Mouse (Mus musculus) frontal cortex, postnatal 36 days (tissue): Measurements from ENCODE around the gene Sp2.
A peak's percentile ranks its signal among the peaks of the same experiment; 100 is the strongest.

Experiments used
- DNase-seq, 2 experiments: peaks; one replicate each; pipeline ENCODE4 v3.0.0; 2022; ENCODE audit warnings: low spot score in 2 of 2

Gene Sp2

DNA sequence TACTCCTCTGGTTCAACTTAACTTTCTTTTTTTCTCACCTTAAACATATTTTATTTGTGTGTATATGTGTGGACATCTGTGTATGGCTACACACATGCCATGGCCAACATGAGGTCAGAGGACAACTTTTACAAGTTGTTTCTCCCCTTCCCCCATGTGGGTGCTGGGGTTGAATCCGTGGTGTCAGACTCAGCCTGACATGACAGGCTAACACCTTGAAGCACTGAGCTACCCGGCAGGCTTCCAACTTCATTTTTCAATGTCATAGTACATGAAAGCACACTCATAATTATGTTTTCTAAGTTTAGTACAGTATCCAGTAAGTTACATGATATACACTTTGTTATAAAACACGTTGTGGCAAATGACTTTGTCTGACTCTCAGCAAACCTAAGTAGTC, 12.4 kb downstream of the Sp2 start:
- no peak for DNase-seq

DNA sequence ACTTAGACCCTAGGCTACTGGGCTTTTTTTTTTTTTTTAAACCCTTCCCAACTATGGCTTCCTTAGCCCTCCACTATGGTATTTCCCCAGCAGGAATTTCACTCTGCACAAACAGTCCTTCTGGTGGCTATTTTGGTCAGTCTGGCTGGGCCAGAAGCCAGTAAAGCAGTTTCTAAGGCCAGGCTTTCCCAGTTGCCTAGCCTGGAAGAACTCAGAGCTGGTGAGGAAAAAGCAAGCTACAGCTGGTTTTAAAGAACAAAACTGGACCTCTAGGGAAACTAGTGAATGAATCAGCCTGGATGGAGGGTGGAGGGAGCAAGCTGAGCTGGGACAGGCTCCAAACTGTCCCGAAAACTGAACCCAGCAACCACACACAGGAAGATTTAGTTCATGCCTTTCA, 13.0 kb downstream of the Sp2 start:
- DNase-seq = peak; percentile 35 to 57

DNA sequence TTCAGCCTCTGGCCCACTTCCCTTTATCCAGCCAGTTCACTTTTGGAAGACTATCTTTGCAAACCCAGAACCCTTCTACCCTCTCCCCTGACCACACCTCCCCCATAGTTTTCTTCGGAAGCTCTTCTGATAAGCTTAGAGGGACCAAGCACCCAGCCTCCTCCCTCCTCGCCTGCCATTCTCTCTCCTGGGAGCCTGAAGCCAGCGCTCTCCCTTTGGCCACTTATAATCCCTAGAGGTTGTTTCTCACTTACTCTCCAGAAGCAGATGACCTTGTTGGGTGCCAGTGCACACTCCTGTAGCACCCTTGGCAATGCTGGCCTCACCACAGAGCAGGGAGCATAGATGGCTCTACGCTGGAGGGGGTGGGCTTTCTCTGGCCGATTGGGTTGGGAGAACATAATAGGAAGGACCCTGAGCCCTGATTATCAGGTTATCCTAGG, 13.5 kb downstream of the Sp2 start:
- DNase-seq = no peak

DNA sequence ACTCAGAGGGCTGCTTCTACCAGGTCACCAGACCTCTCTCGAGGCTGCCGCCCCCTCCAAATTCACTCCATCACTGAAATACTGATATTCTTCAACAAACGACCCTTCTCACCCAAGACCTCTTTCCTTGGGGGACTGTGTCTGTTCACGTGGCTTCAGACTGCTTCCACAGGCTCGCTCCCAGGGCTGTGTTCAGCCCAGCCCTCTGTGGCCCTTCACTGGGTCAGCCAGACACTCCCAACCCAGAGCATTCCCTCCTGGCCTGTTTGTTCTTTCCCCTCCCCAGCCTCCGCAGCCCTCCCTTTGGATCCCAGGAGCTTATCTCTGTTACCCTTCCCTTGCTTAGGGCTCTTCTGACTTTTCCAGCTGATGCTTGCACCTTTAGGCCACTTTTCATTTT, 14.3 kb downstream of the Sp2 start:
- DNase-seq = no peak

DNA sequence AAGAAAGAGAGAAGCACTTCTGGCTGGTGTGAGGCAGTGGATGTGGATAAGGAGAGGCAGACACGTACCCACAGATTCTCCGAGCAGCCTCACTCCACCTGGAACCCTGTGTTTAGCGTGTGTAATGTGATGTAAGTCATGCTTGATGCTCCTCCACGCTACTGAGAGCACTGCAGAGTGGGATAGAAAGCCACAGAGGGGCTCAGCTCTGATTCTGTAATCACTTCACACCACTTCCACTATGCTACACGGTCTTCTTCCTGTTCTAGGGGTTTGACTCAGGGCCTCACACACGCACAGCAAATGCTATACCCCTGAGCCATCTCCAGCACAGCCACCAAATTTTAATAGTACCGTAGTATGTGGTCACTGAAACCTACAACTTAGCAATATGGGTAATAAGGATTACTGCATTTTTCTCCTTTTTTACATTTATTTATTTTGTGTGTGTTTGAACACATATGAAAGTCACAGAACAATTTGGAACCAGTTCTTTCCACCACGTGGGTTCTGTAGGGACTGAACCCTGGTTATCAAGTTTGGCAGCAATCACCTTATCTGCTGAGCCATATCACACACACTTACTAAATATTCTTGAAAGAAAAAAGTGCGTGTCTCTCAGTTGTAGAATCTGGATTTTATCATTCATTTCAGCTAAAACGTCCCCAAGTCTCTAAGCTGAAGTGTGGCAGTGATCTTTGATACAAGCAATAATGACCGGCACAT, 15.1 kb downstream of the Sp2 start:
- no peak for DNase-seq

DNA sequence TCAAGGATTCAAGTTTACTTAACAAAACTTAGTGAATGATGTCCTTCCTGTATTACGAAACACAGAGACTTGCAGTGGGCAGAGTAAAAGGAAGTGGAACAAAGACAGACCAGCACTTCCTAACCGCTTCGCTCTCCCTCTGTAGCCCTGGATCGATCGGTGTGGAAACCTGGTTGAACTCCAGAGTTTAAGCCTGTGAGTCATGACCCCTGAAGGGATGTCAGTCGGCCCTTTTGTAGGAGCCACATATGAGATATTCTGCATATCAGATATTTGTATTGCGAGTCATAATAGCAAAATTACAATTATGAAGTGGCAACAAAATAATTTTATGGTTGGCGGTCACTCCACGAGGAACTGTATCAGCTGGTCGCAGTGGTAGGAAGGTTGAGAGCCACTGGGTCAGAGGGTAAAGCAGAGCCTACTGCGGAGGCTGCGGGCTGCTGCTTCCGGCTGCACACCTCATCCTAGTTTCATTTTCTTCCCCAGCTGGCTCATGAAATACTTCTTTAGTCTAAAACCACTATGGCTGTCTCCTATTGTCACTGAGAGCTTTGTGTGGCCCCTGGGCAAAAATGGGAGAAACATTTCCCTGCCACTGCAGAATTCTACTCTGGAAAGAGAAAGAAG, 15.7 kb downstream of the Sp2 start:
- no peak for DNase-seq

DNA sequence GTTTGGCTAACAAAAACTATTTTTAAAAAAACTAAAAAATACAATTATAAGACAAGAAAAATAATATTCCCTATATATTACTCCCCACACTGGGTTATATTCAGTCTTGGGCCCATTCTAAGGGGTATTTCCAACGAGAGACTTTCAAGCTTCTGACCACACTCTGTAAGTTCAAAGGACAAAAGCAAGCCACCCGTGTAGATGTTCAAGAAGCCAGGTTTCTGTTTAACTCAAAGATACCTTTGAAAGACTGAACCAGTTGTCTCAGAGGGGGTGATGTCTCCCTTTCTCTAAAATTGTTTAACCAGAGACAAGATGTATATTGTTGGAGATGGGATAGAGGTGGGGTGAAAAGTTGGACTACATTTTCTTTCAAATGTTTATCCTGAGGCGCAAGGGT, 16.6 kb downstream of the Sp2 start:
- no peak for DNase-seq

DNA sequence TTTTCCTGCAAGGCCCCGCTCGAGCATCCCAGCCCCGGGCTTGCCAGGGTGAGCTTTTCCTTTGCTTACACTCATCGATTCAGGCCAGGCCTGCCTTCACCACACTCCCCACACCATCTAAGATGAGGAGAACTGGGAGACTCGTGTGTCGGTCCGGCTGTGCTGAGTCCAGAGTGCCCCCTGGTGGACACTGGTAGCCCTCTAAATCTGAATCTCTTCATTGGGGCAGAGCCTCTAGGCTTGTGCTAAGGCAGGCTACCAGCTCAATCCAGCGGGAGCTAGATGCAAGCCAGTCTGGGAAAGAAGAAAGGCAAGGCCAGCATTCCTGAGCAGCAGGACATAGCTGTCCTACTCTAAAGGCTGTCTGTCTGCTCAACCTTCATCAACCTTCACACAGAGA, 19.2 kb downstream of the Sp2 start:
- DNase-seq = peak; percentile 87 to 91

DNA sequence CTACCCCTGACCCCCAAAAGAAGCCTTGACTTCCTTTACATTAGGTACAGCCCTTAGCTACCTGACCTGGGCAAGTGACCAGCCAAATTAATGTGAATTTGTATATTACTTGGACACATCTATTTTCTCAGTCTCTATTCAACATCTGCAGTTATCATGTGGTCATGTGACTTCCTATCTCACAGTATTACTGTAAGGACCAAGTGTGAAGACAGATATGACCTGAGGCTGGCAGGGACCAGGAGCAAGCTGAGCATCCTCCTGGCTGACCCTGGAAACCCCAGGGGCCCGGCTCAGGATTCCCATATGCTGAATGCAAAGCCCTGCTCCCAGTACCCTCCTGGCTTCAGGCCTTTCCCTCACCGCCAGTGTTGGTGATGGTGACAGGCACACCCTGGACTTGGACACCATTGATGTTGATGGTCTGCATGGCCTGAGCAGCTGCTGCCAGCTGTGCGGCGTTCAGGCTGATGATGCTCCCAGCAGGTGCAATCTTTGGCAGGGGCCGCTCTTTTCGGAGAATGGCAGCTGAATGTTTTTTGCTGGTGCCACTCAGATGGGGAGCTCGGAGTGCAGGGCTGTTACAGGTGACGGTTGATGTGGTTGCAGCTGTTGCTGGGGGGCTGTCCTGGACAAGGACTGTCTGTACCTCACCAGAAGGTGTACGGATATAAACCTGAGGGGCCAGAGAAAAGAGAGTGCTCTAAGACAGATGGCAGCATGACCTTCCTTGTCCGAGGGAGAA, 25.5 kb downstream of the Sp2 start:
- DNase-seq = no peak

DNA sequence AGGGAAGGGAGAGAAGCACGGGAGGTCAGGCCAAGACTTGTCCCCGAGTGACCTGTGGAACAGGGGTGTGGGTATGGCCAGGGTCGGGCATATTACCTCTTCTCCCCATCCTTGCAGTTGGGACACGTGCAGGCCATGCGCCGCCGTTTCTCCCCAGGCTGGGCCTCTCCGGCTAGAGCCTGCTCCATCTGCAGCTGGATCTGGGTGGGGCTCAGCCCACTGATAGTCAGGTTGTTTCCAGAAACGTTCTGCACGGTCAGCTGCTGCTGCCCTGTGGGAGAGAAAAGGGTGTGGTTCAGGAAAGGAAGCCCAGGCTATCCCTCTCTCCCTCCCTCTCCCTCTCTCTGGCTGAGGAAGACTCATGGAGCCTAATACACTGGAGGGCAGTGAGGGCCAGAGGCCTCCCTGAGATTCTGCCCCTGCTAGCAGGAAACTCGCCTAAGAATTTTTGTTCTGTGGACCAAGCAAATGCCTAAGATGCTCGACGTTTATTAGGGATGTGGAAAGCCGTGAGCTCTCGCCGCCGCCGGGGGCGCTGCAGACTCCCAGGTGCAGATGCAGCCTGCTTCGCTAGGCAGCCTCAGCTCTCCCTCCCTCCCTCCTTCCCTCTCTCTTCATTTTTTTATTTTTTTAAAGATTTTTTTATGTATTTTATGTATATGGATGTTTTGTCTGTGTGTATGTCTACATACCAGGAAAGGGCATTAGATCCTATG, 26.6 kb downstream of the Sp2 start:
- DNase-seq = no peak

DNA sequence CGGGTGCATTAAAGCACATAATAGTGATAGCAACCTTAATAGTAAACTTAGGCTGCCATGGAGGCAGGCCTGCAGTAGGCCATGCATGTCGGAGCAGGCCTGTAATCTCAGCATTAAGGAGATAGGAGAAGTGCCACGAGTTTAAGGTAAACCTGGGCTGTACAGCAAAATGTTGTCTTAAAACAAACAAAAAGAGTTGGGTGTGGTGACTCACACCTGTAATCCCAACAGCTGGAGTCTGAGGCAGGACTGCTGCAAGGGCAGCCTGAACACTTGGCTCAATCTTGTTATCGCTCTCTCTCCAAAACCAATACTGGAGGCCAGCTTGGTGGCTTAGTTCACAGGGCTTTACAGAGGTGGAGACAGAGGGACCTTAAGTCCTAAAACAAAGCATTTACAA, 27.7 kb downstream of the Sp2 start:
- DNase-seq = no peak

DNA sequence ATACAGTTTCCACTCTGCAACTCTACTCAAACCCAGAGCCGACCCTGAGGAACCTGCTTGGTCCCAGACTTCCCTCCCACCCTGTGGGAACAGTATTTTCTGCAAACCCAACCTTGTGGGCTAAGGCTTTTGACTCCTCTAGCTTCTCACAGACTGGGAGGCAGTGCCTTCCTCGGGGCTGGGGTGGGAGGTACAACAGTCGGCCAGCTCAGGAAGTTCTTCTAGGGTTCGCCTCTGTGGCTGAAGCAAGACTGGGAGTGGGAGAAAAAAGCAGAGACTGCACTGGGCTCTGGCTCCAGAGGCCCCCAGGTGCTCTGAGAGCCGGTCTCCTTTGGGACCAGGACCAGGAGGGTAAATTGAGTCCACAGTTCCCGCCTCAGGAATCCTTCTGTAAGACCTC, 29.9 kb downstream of the Sp2 start:
- no peak for DNase-seq

DNA sequence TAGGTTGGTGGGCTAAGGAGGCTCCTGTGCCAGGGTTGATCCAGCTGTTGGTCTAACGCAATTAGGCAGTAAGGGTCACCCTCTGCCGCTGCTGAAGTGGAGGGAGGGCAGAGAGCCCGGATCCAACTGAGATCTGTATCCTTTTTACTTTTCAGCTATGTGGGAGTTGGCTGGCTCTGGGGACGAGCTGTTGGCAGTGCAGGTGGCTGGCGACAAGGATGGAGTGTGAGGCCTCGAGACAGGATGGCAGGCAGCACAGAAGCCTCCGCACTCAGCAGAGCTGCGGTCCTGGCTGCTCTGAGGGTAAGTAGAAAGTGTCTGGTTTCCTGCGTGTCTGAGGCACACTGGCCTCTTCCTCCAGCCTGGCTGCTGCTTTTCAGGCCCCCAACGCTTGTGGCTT, 30.3 kb downstream of the Sp2 start:
- DNase-seq = peak in 1 of 2 experiments; percentile 30

DNA sequence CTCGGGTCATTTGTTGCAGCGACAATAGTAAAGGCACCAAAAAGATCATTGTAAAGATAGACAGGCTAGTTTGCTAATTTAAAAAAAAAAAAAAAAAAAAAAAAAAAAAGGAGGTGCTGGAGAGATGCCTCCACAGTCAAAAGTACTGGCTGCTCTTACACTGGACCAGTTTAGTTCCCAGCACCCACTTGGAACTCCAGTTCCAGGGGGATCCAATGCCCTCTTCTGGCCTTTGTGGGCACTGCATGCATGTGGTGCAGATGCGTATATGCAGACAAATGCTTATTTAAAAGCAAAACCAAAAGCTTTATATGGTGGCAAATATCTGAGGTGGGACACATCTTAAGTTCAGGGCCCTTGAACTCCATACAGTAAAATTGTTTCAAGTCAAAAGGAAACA, 32.0 kb downstream of the Sp2 start:
- DNase-seq = no peak

DNA sequence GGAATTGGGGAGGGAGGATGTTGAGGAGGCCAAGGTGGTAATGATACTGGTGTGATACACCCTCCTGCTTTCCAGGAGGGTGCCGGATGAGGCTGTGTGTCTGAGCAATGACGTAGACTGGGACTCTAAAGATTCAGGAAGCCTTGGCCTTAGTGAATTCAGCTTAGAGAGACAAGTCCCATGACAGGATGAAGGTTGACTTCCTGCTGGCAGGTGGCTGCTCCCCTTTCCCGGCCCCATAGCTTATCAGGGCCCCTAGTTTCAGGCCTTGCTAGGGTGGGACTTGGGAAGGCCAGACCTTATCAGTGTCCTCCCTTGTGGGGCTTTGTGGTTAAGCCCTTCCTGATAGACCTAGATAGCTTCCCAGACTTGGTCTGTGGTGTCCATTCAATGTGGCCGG, 34.9 kb downstream of the Sp2 start:
- no peak for DNase-seq

DNA sequence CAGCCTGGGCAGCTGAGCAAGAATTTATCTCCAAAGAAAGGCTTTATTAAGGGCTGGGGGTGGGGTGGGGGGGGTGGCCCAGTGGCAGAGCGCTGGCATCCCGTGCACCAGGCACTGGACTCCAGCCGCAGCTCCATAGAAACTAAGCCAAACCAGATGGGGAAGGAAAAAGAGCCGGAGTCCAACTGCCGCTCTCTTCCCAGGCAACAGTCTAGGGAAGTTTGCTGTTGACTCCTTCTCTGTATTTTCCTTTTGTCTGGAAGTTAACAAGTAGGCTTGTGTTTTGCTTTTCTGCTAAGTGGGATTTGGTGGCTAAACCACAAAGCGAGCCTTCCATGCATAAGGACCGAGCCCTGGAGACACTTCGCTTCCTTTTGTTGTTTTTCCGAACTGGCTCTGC, 36.3 kb downstream of the Sp2 start:
- no peak for DNase-seq

DNA sequence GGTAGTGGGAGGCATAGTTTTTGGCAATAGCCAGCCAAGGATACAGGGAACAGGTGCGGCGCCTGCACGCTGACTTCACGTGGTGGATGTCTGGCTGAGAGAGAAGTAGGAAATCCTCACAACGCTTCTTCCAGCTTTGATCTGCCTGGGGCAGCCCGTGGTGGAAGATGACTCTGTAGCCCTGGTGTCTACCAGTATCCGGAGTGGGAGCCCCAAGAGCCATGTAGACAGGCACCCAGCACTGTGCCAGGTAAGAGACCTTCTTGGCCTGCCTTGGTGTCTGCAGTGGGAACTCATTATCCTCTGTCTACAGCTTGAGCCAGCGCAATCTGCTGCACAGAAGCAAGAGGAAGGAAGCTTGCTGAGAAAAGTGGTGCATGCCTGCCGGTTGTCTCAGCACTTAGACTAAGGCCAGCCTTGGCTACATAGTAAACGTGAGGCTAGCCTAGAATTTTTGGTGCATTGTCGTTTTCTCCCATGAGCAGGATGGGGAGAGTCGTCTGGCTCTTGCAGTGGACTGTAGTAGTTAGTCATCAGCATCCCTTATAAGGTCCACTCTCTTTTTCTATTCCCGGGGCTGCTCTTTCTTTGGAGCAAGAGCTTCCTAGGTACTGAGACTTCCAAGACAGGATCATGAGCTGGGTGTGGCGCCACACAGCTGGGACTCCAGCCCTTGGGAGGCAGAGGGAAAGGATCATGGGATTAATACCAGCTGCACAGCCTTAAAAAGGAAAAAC, 37.7 kb downstream of the Sp2 start:
- no peak for DNase-seq

DNA sequence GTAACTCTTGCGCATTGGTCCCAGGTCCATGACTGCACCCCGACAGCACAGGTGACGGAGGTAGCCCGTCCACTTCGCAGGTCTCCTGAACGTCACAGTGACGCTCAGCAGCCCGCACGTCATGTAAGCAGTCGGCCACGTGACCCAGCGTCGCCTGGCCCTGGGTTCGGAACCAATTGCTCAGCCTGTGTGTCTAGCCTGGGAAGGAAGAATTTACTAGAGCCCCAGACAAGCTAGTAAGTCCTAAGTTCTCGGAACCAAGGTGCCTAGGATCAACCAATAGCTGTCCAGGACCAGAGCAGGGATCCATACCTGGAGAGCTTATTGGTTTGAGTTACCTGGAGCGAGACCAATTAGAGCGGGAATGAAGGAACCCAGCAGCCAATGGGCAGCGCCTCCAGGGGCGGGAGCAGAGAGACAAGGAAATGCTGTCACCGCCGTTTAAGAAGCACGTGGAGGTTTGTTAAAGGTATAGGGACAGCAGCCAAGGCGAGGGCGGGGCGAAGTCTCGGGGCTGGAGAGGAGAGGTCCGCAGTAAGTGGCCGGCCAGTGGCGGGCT, 38.9 kb downstream of the Sp2 start, which contains the start of gene Pnpo:
Gene Pnpo, minus strand, starts transcription at position 241 of the 559 bp plus-strand sequence.
- peak; percentile 88 to 94 for DNase-seq

DNA sequence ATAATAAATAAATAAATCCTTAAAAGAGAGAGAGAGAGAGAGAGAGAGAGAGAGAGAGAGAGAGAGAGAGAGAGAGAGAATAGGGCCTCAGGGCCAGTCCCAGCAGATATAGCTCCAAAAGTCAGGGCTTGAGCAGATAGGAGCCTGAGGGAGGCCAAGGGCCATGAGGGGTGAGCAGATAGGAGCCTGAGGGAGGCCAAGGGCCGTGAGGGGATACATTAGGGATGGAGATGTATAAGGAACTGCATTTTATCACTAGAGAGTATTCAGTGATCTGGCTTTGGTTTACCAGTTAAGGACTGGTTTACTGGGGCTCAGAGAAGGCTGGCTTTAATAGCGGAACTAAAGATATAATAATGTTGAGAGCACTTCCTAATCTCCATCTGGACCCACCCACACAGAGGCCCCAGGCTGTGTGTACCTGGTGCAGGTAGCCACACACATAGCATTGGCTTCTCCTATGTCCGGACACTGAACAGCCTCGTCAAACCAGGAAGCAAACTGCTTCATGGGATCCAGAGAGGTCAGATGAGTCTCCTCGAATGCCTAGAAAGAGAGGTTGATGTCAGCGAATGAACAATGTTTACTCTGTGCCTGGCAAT, 40.7 kb downstream of the Sp2 start:
- DNase-seq = no peak

DNA sequence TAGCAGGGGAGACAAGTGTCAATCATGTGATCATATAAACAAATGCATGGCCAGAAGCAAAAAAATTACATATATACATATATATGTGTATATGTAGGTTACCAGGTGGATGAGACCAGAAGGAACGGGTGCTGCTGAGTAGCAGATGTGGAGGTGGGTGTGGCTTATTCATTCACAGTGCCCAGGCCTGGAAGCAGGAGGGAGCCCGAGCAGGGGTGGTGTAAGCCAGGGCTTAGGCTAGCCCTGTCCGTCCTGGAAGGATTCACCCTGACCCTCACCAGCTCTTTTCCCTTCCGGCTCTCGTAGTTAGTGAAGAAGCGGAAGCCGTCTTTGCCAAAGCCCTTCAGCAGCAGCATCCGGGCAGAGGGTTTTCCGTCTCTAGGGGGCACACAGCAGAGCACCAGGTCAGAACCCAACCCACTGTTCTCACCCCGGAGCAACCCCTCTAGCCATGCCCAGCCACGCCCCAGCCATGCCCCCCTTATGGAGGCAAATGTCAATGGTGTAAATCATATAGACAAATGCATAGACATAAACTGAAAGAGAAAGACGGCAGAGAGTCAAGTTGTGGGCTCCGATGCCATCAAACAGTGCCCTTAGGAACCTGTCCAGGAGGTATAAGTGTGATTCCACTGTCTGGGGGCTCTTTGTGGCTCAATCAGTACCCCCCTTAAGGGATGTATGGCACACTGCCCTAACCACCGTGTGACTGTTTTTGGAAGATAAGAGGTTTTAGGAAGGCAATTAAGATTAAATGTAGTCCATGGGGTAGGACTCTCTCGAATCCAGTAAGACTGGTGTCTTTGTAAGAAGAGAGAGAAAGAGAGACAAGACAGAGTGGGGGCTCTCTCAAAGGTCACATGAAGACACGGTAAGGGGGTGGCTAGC, 41.9 kb downstream of the Sp2 start:
- DNase-seq = no peak
